Mouse (Mus musculus): ENCODE data around the gene Asns. TPM values are rescaled to one million over a fixed set of nuclear protein-coding genes. Genes with fewer than 3 reads are reported as not detected.

The Asns gene
- polyA plus RNA-seq, 1 experiment = 9.4 TPM

DNA sequence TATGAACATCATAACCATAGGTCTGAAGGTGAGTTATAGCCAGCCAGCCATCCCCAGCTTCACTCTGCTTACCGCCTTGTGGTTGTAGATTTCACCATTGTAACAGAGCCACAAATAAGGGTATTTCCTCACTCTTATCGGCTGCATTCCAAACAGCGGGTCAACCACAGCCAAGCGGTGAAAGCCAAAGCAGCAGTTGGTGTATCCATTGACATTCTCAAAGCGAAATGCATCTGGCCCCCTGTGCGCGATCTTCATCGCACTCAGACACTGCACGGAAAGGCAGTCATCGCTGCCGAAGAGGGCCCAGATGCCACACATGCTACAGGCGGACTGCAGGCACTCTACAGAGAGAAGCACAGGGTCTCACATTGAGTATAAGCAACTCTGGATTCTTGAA lies 3.9 kb downstream of the Asns start:
- WGBS = 89% methylated on average over 12 of the region's 12 CpGs
- H3K27me3 ChIP-seq (ENCODE audit: control insufficient read depth, insufficient read depth, low read length) = peaks cover 3% of the 10 kb centered on the region; the same call in 1 of the 2 replicates
- H3K4me3 ChIP-seq (ENCODE audit: extremely low read depth, insufficient read depth, insufficient read length) = no peak overlapping the region
- DNase-seq (ENCODE audit: low read depth in 1 of 2, low spot score in 2 of 2) = no peak
- H3K4me1 ChIP-seq (ENCODE audit: control insufficient read depth, insufficient read depth, insufficient read length) = 0 out of 2 replicates have a peak, but pooled peaks cover 6% of the 10 kb centered on the region
- TF ChIP-seq POLR2A (IDR thresholded peaks at IDR 0.05; ENCODE audit: low read depth, low read length) (no peak), CTCF (IDR thresholded peaks at IDR 0.05; ENCODE audit: extremely low read depth, insufficient read depth, insufficient read length, insufficient replicate concordance) (no peak)
- no peaks in the 10 kb centered on the region for H3K36me3 ChIP-seq (ENCODE audit: control insufficient read depth, insufficient read depth, low read length)
- no peak overlapping the region for H3K27ac ChIP-seq (ENCODE audit: insufficient read depth, low read length)

DNA sequence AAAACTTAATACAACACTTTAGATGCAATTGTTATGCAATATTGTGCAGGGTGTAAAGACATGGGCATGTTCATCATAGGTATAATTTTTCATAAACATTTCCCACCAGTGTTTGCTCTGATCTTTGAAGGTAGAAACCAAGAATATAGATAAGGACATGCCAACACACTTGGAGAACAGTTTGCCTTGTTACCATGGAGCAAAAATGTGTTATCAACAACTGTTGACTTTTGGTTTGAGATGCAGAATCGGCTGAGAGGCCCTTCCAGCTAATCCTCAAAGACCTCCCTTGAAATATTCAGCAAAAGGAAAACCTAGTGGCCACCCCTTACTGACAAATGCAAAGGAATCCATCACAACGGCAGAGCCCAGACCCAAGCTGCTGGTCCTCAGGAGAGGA lies 7.0 kb downstream of the Asns start:
- 85% methylated on average over 2 of the region's 2 CpGs for WGBS
- H3K4me1 ChIP-seq (ENCODE audit: control insufficient read depth, insufficient read depth, insufficient read length) = no peaks in the 10 kb centered on the region
- H3K36me3 ChIP-seq (ENCODE audit: control insufficient read depth, insufficient read depth, low read length) = no peaks in the 10 kb centered on the region
- no peak overlapping the region for H3K4me3 ChIP-seq (ENCODE audit: extremely low read depth, insufficient read depth, insufficient read length)
- DNase-seq (ENCODE audit: low read depth in 1 of 2, low spot score in 2 of 2) = no peak
- H3K27ac ChIP-seq (ENCODE audit: insufficient read depth, low read length) = no peak overlapping the region
- H3K27me3 ChIP-seq (ENCODE audit: control insufficient read depth, insufficient read depth, low read length) = no peaks in the 10 kb centered on the region
- no peak for TF ChIP-seq CTCF (IDR thresholded peaks at IDR 0.05; ENCODE audit: extremely low read depth, insufficient read depth, insufficient read length, insufficient replicate concordance)
- TF ChIP-seq POLR2A (IDR thresholded peaks at IDR 0.05; ENCODE audit: low read depth, low read length) = no peak

DNA sequence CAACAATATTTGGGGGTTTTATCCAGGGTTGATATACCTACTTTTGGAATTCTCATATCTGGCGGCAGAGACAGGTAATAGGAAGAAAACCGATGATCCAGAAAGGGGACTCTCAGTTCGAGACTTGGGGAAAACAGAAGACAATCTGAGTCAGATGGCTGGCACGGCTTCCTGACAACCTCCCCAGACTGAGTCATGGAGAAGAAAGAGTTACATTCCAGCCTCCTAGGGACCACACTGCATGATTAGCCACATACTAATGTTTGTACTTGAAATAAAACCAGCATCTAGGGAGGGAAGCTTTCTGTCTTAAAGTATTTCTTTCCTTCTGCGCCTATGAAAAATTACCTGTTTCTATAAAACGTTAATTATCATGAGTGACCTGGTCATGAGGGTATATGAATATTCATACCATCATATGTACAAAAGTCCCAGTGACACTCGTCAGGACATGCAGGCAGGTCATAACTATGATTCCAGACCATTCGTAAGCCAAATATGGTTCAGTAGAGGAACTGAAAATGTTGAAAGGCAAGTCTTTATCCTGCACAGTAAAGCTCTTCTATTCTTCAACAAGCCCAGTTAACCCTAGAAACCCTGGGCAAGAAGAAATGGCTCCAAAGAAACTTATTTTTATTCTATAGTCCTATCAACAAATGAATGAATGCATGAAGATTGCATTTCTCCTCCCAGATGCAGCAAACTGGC lies 16.7 kb downstream of the Asns start:
- DNase-seq (ENCODE audit: low read depth in 1 of 2, low spot score in 2 of 2) = no peak
- 92% methylated on average over 8 of the region's 8 CpGs for WGBS
- no peak overlapping the region for H3K27ac ChIP-seq (ENCODE audit: insufficient read depth, low read length)
- no peaks in the 10 kb centered on the region for H3K4me1 ChIP-seq (ENCODE audit: control insufficient read depth, insufficient read depth, insufficient read length)
- H3K36me3 ChIP-seq (ENCODE audit: control insufficient read depth, insufficient read depth, low read length) = no peaks in the 10 kb centered on the region
- no peak for TF ChIP-seq POLR2A (IDR thresholded peaks at IDR 0.05; ENCODE audit: low read depth, low read length)
- TF ChIP-seq CTCF (IDR thresholded peaks at IDR 0.05; ENCODE audit: extremely low read depth, insufficient read depth, insufficient read length, insufficient replicate concordance) = no peak
- no peaks in the 10 kb centered on the region for H3K27me3 ChIP-seq (ENCODE audit: control insufficient read depth, insufficient read depth, low read length)
- H3K4me3 ChIP-seq (ENCODE audit: extremely low read depth, insufficient read depth, insufficient read length) = no peak overlapping the region

DNA sequence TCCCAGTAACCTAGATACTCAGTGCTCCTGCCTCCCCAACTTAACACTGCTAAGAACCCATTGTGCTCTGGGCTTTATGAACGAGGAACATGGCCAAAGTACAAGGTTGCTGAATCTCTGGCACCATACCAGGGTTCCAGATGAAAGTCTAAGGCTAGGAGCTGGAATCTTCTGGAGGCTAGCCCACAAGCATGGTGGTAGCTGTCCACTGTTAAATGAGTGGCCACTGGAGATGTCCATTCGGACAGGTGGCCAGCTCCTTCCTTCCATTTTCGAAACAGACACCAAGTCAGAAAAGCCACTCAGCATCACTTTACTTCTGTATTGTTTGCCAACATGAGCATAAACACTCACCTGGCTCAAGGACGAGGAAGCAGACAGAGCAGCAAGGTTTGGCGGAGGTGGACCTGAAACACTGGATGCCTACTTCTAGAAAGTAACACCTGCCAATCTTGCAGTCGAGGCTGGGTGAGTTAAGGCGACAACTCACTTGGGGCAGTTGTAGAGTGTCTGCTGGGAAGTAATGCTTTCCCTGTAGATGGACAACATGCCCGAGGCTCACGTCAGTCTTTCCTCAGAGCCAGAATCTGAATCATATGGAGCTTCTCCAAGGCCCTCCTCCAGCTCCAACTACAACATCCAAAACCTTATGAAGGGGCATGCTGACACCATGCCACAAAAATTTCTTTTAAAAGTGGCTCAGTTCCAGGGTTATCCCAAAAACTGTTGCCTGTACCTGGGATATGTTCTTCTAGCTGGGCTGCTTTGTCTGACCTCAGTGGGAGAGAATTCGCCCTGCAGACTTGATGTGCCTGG lies 20.4 kb downstream of the Asns start:
- Histone ChIP-seq H3K4me1 (ENCODE audit: control insufficient read depth, insufficient read depth, insufficient read length) (no peaks in the 10 kb centered on the region), H3K4me3 (ENCODE audit: extremely low read depth, insufficient read depth, insufficient read length) (no peak overlapping the region), H3K27me3 (ENCODE audit: control insufficient read depth, insufficient read depth, low read length) (no peaks in the 10 kb centered on the region), H3K36me3 (ENCODE audit: control insufficient read depth, insufficient read depth, low read length) (no peaks in the 10 kb centered on the region), H3K27ac (ENCODE audit: insufficient read depth, low read length) (no peak overlapping the region)
- WGBS = 89% methylated on average over 10 of the region's 10 CpGs
- TF ChIP-seq CTCF (IDR thresholded peaks at IDR 0.05; ENCODE audit: extremely low read depth, insufficient read depth, insufficient read length, insufficient replicate concordance) = no peak
- TF ChIP-seq POLR2A (IDR thresholded peaks at IDR 0.05; ENCODE audit: low read depth, low read length) = no peak
- DNase-seq (ENCODE audit: low read depth in 1 of 2, low spot score in 2 of 2) = no peak

DNA sequence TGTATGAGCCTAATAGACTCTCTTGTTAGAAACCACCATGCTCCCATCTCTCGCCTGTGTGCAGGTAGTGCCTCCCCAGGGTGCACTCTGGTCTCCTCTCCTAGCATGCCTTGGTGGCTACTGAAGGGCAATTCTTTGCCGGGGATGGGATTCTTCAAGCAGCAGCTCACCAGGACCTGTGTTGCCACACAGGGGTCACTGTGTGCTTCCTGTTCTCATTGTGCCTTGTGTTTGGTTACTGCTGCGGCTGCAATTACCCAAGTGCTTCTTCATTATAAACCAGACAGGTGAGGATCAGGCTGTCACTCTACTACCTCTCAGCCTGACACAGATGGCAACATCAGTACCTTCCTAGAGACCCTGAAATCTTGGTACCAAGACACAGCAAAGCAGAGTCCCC lies 21.6 kb downstream of the Asns start:
- Histone ChIP-seq H3K4me1 (ENCODE audit: control insufficient read depth, insufficient read depth, insufficient read length) (no peaks in the 10 kb centered on the region), H3K27me3 (ENCODE audit: control insufficient read depth, insufficient read depth, low read length) (no peaks in the 10 kb centered on the region), H3K27ac (ENCODE audit: insufficient read depth, low read length) (no peak overlapping the region), H3K36me3 (ENCODE audit: control insufficient read depth, insufficient read depth, low read length) (no peaks in the 10 kb centered on the region), H3K4me3 (ENCODE audit: extremely low read depth, insufficient read depth, insufficient read length) (no peak overlapping the region)
- DNase-seq (ENCODE audit: low read depth in 1 of 2, low spot score in 2 of 2) = no peak
- TF ChIP-seq CTCF (IDR thresholded peaks at IDR 0.05; ENCODE audit: extremely low read depth, insufficient read depth, insufficient read length, insufficient replicate concordance) (no peak), POLR2A (IDR thresholded peaks at IDR 0.05; ENCODE audit: low read depth, low read length) (no peak)
- 62% methylated on average over 3 of the region's 3 CpGs for WGBS

DNA sequence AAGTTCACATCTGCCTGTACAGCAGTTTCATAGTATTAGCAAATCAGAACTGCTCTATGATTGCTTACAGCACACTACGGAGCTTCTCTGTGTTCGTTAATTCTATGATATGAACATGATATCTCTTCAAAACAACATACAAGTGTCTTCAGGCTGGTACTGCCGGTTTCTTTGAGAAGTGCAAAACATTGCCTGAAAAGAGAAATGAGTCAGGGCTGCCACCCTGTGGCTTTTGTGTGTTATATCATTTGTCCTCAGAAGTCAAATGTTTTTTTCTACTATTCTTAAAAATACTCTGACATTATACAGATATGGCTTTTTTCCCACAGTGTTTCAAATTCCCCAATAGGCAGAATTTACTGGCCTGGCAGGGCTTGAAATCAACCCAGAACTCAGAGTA lies 22.5 kb downstream of the Asns start:
- Histone ChIP-seq H3K4me3 (ENCODE audit: extremely low read depth, insufficient read depth, insufficient read length) (no peak overlapping the region), H3K27ac (ENCODE audit: insufficient read depth, low read length) (no peak overlapping the region), H3K4me1 (ENCODE audit: control insufficient read depth, insufficient read depth, insufficient read length) (no peaks in the 10 kb centered on the region), H3K27me3 (ENCODE audit: control insufficient read depth, insufficient read depth, low read length) (no peaks in the 10 kb centered on the region), H3K36me3 (ENCODE audit: control insufficient read depth, insufficient read depth, low read length) (no peaks in the 10 kb centered on the region)
- TF ChIP-seq POLR2A (IDR thresholded peaks at IDR 0.05; ENCODE audit: low read depth, low read length) (no peak), CTCF (IDR thresholded peaks at IDR 0.05; ENCODE audit: extremely low read depth, insufficient read depth, insufficient read length, insufficient replicate concordance) (no peak)
- no peak for DNase-seq (ENCODE audit: low read depth in 1 of 2, low spot score in 2 of 2)
- WGBS = 50% methylated on average over 3 of the region's 3 CpGs

DNA sequence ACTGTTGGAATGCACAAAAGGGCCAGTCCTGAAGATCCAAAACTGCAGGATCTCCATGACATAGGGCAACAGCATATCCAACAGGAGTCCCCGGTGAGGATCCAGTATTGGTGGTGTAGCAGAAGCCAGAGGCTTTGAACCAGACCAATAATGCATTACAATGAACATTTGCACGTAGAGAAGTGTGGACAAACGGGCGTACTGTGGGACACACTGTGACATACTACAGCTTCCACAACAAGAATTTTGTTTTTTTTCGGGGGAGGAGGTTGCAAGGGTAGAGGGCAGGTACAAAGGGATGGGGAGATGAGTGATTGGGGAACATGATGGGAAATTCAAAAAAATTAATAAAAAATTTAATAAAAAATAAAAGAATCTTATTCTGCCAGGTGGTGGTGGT lies 23.3 kb downstream of the Asns start:
- Histone ChIP-seq H3K27me3 (ENCODE audit: control insufficient read depth, insufficient read depth, low read length) (no peaks in the 10 kb centered on the region), H3K4me1 (ENCODE audit: control insufficient read depth, insufficient read depth, insufficient read length) (no peaks in the 10 kb centered on the region), H3K4me3 (ENCODE audit: extremely low read depth, insufficient read depth, insufficient read length) (no peak overlapping the region), H3K36me3 (ENCODE audit: control insufficient read depth, insufficient read depth, low read length) (no peaks in the 10 kb centered on the region), H3K27ac (ENCODE audit: insufficient read depth, low read length) (no peak overlapping the region)
- no peak for DNase-seq (ENCODE audit: low read depth in 1 of 2, low spot score in 2 of 2)
- WGBS = 88% methylated on average over 5 of the region's 5 CpGs
- TF ChIP-seq POLR2A (IDR thresholded peaks at IDR 0.05; ENCODE audit: low read depth, low read length) = no peak
- no peak for TF ChIP-seq CTCF (IDR thresholded peaks at IDR 0.05; ENCODE audit: extremely low read depth, insufficient read depth, insufficient read length, insufficient replicate concordance)
